Mouse (Mus musculus): ENCODE results near the gene Dnah11. TPM values are rescaled to one million over a fixed set of nuclear protein-coding genes. Genes with fewer than 3 reads are reported as not detected.
A peak's percentile ranks its signal among the peaks of the same experiment; 100 is the strongest.

The Dnah11 gene
- polyA plus RNA-seq, 1 experiment from 2014 or later: 0.13 TPM

DNA sequence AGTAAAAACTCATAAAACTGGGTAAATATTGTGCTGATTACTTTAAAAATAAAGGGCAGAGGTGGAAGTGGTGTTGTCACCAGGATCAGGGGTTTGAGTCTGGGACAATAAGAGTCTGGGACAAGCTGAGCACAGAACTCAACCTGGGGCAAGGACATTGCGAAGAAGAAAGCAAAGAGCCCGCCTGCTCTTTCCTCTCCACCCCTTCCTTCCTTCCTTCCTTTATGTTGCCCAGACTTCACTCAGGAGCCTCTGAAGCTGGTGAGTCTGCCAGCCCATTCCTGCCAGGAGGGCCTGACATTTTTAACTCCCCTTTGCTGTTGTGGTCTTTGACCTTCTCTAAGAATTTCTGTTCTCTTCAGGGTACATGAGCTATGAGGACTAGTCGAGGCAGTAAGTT lies 86.9 kb downstream of the Dnah11 start:
- Histone ChIP-seq H3K36me3 (ENCODE audit: control insufficient read depth, insufficient read depth, low read length) (no peaks in the 10 kb centered on the region), H3K27ac (replicated peaks; ENCODE audit: low read depth, low read length) (no peak overlapping the region), H3K9me3 (ENCODE audit: control insufficient read depth, low read length) (no peaks in the 10 kb centered on the region), H3K27me3 (ENCODE audit: control insufficient read depth, insufficient read depth, low read length) (no peaks in the 10 kb centered on the region), H3K4me3 (replicated peaks; ENCODE audit: low read depth, low read length) (no peak overlapping the region), H3K9ac (replicated peaks; ENCODE audit: low read length) (no peak overlapping the region), H3K4me1 (ENCODE audit: control insufficient read depth, insufficient read depth, low read length) (no peaks in the 10 kb centered on the region), H3K4me2 (ENCODE audit: low read length) (no peak overlapping the region)
- ATAC-seq (ENCODE audit: low FRiP score, low TSS enrichment) (no peak), DNase-seq (no peak)
- WGBS: 88% methylated on average over 3 of the region's 3 CpGs

DNA sequence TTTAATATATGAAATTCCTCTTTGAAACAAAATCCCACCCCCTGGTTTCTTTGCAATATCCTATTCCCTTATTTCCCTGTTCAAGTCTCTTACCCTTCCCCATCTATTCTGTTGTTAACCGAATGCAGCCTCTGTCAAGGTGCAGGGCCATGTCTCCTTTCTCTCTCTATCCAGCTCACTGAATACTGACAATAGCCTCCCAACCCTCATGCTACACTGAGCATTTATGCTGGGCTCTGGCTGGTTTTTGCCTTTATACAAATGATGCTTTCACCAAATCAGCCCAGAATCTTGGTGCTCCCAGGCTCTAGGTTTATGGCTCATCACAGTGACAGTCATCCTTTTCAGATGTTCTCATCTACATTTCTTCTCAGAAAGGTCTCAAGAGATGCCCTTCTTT lies 91.1 kb downstream of the Dnah11 start:
- Histone ChIP-seq H3K4me3 (replicated peaks; ENCODE audit: low read depth, low read length) (no peak overlapping the region), H3K4me1 (ENCODE audit: control insufficient read depth, insufficient read depth, low read length) (no peaks in the 10 kb centered on the region), H3K4me2 (ENCODE audit: low read length) (no peak overlapping the region), H3K9ac (replicated peaks; ENCODE audit: low read length) (no peak overlapping the region), H3K36me3 (ENCODE audit: control insufficient read depth, insufficient read depth, low read length) (no peaks in the 10 kb centered on the region), H3K27ac (replicated peaks; ENCODE audit: low read depth, low read length) (no peak overlapping the region), H3K27me3 (ENCODE audit: control insufficient read depth, insufficient read depth, low read length) (no peaks in the 10 kb centered on the region), H3K9me3 (ENCODE audit: control insufficient read depth, low read length) (no peaks in the 10 kb centered on the region)
- no peak for ATAC-seq (ENCODE audit: low FRiP score, low TSS enrichment)
- DNase-seq: no peak
- 45% methylated on average over 1 of the region's 1 CpGs for WGBS

DNA sequence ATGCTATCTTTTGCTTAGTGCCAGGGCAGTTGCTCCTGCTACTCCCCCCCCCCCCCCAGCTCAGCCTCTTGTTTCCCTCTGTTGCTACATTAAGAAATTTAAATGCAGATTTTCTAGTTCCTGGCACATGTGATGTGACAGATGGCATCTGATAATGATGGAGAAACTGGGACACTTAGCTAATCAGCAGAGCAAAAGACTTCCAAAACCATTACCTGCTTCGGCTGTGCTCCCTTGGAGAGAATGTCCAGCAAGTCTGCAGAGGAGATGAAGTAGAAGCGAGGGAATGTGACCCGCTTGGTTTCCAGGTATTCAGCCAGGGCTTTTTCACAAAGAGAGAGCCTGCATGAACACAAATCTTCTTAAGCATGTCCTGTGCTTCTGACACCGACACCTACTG lies 94.3 kb downstream of the Dnah11 start:
- Histone ChIP-seq H3K4me1 (ENCODE audit: control insufficient read depth, insufficient read depth, low read length) (no peaks in the 10 kb centered on the region), H3K27ac (replicated peaks; ENCODE audit: low read depth, low read length) (no peak overlapping the region), H3K4me2 (ENCODE audit: low read length) (no peak overlapping the region), H3K9ac (replicated peaks; ENCODE audit: low read length) (no peak overlapping the region), H3K4me3 (replicated peaks; ENCODE audit: low read depth, low read length) (no peak overlapping the region), H3K9me3 (ENCODE audit: control insufficient read depth, low read length) (no peaks in the 10 kb centered on the region), H3K36me3 (ENCODE audit: control insufficient read depth, insufficient read depth, low read length) (no peaks in the 10 kb centered on the region), H3K27me3 (ENCODE audit: control insufficient read depth, insufficient read depth, low read length) (no peaks in the 10 kb centered on the region)
- ATAC-seq (ENCODE audit: low FRiP score, low TSS enrichment) (no peak), DNase-seq (no peak)
- 77% methylated on average over 4 of the region's 4 CpGs for WGBS

DNA sequence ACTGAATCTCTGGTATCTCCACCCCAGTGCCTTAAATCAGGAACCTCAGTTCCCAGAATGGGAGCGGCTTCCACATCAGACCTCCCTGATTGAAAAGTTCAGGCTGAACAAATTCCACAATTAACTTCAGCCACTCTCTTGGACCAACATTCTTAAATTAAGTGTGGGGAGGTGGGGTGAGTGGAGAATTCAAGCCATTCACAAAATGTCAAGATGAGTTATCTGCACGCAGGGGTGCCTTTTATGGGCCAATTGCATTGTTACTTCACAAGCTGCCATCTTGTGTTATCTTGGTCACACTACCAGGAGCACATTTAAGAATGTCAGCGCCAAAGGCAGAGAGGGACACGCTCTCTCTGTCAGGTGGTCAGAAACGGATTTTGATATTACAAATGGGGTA lies 99.1 kb downstream of the Dnah11 start:
- Histone ChIP-seq H3K9ac (replicated peaks; ENCODE audit: low read length) (no peak overlapping the region), H3K9me3 (ENCODE audit: control insufficient read depth, low read length) (no peaks in the 10 kb centered on the region), H3K4me2 (ENCODE audit: low read length) (no peak overlapping the region), H3K4me3 (replicated peaks; ENCODE audit: low read depth, low read length) (no peak overlapping the region), H3K27ac (replicated peaks; ENCODE audit: low read depth, low read length) (no peak overlapping the region), H3K27me3 (ENCODE audit: control insufficient read depth, insufficient read depth, low read length) (no peaks in the 10 kb centered on the region), H3K36me3 (ENCODE audit: control insufficient read depth, insufficient read depth, low read length) (no peaks in the 10 kb centered on the region), H3K4me1 (ENCODE audit: control insufficient read depth, insufficient read depth, low read length) (no peaks in the 10 kb centered on the region)
- WGBS: 25% methylated on average over 5 of the region's 5 CpGs
- no peak for DNase-seq
- no peak for ATAC-seq (ENCODE audit: low FRiP score, low TSS enrichment)

DNA sequence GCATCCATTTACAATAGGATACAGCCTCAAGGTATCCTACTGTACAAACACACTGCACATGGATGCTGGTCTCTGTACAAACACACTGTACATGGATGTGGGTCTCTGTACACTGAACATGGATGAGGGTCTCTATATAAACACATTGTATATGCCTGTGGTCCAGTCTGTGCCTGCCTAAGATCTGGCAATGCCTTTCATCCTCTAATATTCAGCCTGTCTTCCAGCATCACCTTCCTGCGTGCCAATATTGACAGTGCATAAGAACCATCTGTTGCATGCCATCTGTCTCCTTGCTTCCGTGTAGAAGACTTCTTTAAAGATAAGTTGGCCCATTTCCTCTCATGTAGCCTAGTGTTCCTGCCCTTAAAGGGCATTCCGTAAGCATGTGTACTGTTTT lies 100.6 kb downstream of the Dnah11 start:
- 92% methylated on average over 3 of the region's 3 CpGs for WGBS
- Histone ChIP-seq H3K36me3 (ENCODE audit: control insufficient read depth, insufficient read depth, low read length) (no peaks in the 10 kb centered on the region), H3K9ac (replicated peaks; ENCODE audit: low read length) (no peak overlapping the region), H3K4me3 (replicated peaks; ENCODE audit: low read depth, low read length) (no peak overlapping the region), H3K4me2 (ENCODE audit: low read length) (no peak overlapping the region), H3K4me1 (ENCODE audit: control insufficient read depth, insufficient read depth, low read length) (no peaks in the 10 kb centered on the region), H3K27ac (replicated peaks; ENCODE audit: low read depth, low read length) (no peak overlapping the region), H3K9me3 (ENCODE audit: control insufficient read depth, low read length) (no peaks in the 10 kb centered on the region), H3K27me3 (ENCODE audit: control insufficient read depth, insufficient read depth, low read length) (no peaks in the 10 kb centered on the region)
- ATAC-seq (ENCODE audit: low FRiP score, low TSS enrichment): no peak
- DNase-seq: no peak

DNA sequence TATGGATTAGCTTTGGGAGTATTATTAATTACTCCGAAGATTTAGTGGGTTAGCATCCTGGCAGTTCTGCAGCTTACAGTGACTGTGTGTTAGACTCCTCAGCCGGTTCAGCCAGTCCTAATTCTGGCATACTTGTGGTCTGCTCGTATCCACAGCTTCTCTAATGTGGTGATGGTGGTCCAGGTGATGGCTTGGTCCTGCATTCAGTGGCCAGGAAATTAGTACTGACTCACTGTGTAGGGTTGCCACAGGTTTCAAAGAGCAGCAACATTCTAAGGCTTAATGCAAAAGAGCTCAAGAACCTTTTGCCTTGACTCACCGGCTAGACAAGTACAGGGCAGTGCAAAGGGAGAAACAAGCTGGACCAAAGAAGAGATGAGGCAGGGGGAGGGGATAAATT lies 103.9 kb downstream of the Dnah11 start:
- ATAC-seq (ENCODE audit: low FRiP score, low TSS enrichment): no peak
- no peaks in the 10 kb centered on the region for H3K36me3 ChIP-seq (ENCODE audit: control insufficient read depth, insufficient read depth, low read length)
- no peak overlapping the region for H3K27ac ChIP-seq (replicated peaks; ENCODE audit: low read depth, low read length)
- no peak overlapping the region for H3K4me3 ChIP-seq (replicated peaks; ENCODE audit: low read depth, low read length)
- H3K27me3 ChIP-seq (ENCODE audit: control insufficient read depth, insufficient read depth, low read length): no peaks in the 10 kb centered on the region
- 89% methylated on average over 4 of the region's 4 CpGs for WGBS
- no peak overlapping the region for H3K4me2 ChIP-seq (ENCODE audit: low read length)
- no peaks in the 10 kb centered on the region for H3K9me3 ChIP-seq (ENCODE audit: control insufficient read depth, low read length)
- no peaks in the 10 kb centered on the region for H3K4me1 ChIP-seq (ENCODE audit: control insufficient read depth, insufficient read depth, low read length)
- no peak for DNase-seq
- no peak overlapping the region for H3K9ac ChIP-seq (replicated peaks; ENCODE audit: low read length)

DNA sequence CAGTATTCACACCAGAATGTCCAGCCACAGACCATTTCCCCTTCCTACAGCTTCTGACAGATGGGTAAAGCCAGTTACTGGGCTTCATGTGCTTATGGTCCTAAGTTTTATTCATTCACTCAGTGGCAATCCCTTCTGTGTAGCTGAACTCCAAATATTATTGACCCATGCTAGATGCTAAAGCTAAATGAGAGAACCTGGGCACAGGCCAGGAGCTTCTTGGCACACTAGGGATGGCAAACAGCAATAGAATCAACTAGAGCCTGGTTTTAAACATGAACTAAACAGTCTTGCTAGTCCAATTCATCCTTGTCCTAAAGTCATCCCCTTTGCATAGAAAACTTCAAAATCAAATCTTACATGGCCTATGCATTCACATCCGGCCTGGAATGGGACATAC lies 113.6 kb downstream of the Dnah11 start:
- no peak for ATAC-seq (ENCODE audit: low FRiP score, low TSS enrichment)
- WGBS: 80% methylated on average over 1 of the region's 1 CpGs
- Histone ChIP-seq H3K4me1 (ENCODE audit: control insufficient read depth, insufficient read depth, low read length) (no peaks in the 10 kb centered on the region), H3K36me3 (ENCODE audit: control insufficient read depth, insufficient read depth, low read length) (no peaks in the 10 kb centered on the region), H3K27ac (replicated peaks; ENCODE audit: low read depth, low read length) (no peak overlapping the region), H3K4me2 (ENCODE audit: low read length) (no peak overlapping the region), H3K9ac (replicated peaks; ENCODE audit: low read length) (no peak overlapping the region), H3K9me3 (ENCODE audit: control insufficient read depth, low read length) (no peaks in the 10 kb centered on the region), H3K4me3 (replicated peaks; ENCODE audit: low read depth, low read length) (no peak overlapping the region), H3K27me3 (ENCODE audit: control insufficient read depth, insufficient read depth, low read length) (no peaks in the 10 kb centered on the region)
- no peak for DNase-seq

DNA sequence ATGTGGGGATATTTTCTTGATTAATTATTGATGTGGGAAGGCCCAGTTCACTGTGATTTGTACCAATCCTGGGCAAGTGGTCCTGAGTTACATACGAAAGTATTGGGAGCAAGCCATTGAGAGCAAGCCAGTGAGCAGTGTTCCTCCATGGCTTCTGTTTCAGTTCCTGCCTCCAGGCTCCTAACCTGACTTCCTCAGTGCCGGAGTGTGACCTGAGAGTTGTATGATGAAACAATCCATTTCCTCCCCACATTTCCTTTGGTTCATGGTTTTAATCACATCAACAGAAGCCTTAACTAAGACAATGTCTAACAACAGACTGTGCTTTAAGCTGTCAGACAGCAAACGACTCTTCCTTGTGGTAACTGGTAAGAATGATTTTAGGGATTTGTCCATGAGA lies 114.0 kb downstream of the Dnah11 start:
- Histone ChIP-seq H3K9ac (replicated peaks; ENCODE audit: low read length) (no peak overlapping the region), H3K36me3 (ENCODE audit: control insufficient read depth, insufficient read depth, low read length) (no peaks in the 10 kb centered on the region), H3K4me1 (ENCODE audit: control insufficient read depth, insufficient read depth, low read length) (no peaks in the 10 kb centered on the region), H3K4me3 (replicated peaks; ENCODE audit: low read depth, low read length) (no peak overlapping the region), H3K27ac (replicated peaks; ENCODE audit: low read depth, low read length) (no peak overlapping the region), H3K4me2 (ENCODE audit: low read length) (no peak overlapping the region), H3K27me3 (ENCODE audit: control insufficient read depth, insufficient read depth, low read length) (no peaks in the 10 kb centered on the region), H3K9me3 (ENCODE audit: control insufficient read depth, low read length) (no peaks in the 10 kb centered on the region)
- 92% methylated on average over 3 of the region's 3 CpGs for WGBS
- no peak for DNase-seq
- ATAC-seq (ENCODE audit: low FRiP score, low TSS enrichment): no peak

DNA sequence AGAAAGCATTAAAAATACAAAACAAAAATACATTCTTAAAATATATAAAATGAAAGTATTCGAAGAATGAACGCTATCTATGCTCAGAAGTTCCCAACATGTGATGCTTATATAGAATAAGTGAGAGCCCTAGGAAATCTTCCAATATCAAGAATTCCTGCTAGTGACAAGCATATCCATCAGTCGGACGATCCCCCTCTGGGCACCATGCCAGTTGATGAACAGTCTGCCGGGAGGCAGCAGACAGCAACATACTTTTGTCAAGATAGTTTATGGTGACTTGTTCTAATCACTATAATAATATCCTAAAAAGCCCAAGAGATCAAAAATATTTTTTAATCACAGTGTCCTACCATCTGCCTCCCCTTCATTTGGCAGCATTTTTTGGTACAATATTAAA lies 114.7 kb downstream of the Dnah11 start:
- Histone ChIP-seq H3K4me2 (ENCODE audit: low read length) (no peak overlapping the region), H3K36me3 (ENCODE audit: control insufficient read depth, insufficient read depth, low read length) (no peaks in the 10 kb centered on the region), H3K9me3 (ENCODE audit: control insufficient read depth, low read length) (no peaks in the 10 kb centered on the region), H3K4me3 (replicated peaks; ENCODE audit: low read depth, low read length) (no peak overlapping the region), H3K27me3 (ENCODE audit: control insufficient read depth, insufficient read depth, low read length) (no peaks in the 10 kb centered on the region), H3K9ac (replicated peaks; ENCODE audit: low read length) (no peak overlapping the region), H3K4me1 (ENCODE audit: control insufficient read depth, insufficient read depth, low read length) (no peaks in the 10 kb centered on the region), H3K27ac (replicated peaks; ENCODE audit: low read depth, low read length) (no peak overlapping the region)
- 80% methylated on average over 5 of the region's 5 CpGs for WGBS
- ATAC-seq (ENCODE audit: low FRiP score, low TSS enrichment) (no peak), DNase-seq (peak; percentile 37)

Measured in midbrain, embryonic 14.5 days (tissue).